Mouse (Mus musculus) effector memory CD4-positive, alpha-beta T cell, adult 5 months (primary cell): ENCODE measurements around the gene Nkapd1. TPM values are rescaled to one million over a fixed set of nuclear protein-coding genes. Genes with fewer than 3 reads are reported as not detected.

Experiments
- polyA plus RNA-seq: library from polyadenylated mRNA; unstranded; fragments of 100-300 nt; shearing (Covaris generic); gene quantifications from one replicate; pipeline ENCODE4 v1.2.1, GENCODE M21; 2017

Gene Nkapd1
- polyA plus RNA-seq: 23.9 TPM

DNA sequence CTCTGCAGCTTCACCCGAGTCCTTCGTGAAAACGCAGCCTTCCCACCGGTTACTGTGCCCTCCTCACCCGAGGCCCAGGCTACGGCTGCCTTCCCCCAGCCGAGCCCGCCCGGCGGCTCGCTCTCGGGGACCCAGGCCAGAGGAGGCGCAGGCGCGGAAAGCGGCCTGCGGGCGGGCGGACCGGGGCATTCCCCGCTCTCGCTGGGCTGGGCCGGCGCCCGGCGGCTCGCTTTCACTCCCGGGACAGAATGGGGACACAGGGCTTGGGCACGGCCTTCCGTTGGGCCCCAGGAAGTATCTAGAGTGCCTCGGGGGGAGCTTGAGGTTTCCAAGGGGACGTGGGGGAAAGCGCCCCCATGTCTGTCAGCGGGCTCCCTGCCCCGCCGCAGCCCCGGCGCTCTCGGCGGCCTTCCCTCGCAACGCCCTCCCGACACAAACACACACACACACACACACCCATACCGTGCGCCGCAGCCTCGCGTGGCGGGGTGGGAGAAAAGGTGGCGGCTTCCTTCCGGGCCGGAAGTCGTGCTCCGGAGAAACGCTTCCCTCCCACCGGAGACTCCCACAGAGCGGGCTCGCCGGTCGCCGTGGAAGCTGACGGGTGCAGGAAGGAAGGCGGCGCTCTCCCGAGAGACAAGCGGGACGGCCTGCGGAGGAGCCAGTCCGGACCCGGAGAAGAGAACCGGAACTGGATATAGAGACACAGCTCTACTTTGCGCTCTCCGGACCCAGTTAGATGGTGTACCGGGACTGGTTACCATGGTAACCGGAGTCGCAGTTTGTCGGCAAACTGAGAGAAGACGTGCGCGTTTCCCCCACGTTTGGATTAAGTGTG is at the start of gene Nkapd1, which contains the start of gene Pih1d2:
Gene Nkapd1, minus strand, starts transcription at position 699 of the 838 bp plus-strand sequence.
Gene Pih1d2, plus strand, starts transcription at position 556 of the 838 bp plus-strand sequence.

DNA sequence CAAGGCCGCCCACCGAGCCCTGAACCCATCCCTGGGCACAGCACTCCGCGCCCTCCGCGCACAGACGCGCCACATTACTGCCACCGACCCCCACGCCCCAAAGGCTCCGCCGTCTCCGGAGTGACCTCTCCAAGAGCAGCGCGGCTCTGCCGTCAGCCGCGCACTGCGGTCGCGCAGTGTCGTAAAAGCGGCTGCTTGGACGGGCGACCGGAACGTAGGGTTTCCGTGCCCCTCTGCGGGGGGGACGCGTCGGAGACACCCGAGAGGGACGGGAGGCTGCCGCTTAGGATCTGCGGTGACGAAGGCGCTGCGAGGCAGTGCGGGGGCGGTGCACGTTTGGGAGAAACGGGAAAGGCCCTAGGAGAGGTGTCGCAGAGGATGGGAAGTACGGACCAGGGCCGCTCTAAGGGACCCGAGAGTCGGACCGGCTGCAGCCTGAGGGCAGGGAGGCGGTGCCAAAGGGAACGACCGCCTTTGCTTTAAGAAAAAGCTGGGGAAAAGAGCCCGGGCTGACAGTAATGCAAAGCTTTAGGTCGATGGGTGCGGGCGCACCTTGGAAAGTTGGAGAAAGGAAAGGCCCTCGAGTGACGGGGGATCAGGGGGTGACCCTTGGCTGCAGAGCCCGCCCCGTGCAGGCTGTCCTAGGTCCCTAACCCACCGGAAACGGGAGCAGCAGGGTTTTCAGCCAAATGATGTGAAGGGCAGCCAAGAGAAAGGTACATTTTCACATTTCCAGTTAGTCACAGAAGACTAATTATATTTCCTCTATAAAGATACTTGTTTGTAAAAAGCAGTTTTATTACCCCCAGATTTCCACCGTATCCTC is 42.3 kb upstream of the Nkapd1 start, which contains the start of gene Dlat:
Gene Dlat, minus strand, starts transcription at position 389 of the 826 bp plus-strand sequence.

DNA sequence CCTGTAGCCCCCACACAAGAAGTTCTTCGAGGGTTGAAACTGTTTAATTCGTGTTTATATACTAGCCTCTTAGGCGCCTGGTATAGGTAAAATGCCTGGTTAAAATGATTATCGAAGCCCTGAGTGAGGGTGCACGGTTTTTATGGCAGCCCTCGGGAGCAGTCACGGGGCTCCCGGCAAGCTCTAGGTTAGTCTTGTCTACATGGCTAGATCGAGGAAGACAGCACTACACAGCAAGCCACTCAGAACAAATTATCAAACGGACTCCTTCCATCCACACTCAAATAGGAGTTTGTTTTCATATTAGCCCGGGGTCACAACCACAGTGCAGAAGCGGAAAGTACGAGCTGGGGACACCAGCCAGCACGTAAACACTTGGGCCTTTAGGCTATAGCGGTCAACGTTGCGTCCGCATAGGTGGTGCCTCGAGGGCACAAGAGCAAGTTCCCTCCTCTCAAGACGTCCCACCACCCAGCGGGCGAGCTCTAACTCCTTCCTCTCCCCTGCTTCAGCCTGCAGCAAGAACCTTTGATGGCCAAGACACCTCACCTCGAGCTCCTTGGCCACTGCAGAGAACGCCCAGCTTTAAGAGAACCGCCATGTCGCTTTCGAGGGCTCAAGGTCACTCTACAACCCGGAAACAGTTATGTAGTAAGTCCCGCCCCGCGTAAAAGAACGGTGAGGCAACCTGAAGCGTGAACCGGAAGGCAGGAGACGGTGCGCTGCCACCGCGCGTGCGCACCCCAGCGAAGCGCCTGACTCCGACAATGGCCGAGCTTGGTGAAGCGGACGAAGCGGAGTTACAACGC is 13.9 kb downstream of the Nkapd1 start, which contains the start of the genes Sdhd and Timm8b:
Gene Sdhd, minus strand, starts transcription at position 624 of the 809 bp plus-strand sequence.
Gene Timm8b, plus strand, starts transcription at position 722 of the 809 bp plus-strand sequence.

DNA sequence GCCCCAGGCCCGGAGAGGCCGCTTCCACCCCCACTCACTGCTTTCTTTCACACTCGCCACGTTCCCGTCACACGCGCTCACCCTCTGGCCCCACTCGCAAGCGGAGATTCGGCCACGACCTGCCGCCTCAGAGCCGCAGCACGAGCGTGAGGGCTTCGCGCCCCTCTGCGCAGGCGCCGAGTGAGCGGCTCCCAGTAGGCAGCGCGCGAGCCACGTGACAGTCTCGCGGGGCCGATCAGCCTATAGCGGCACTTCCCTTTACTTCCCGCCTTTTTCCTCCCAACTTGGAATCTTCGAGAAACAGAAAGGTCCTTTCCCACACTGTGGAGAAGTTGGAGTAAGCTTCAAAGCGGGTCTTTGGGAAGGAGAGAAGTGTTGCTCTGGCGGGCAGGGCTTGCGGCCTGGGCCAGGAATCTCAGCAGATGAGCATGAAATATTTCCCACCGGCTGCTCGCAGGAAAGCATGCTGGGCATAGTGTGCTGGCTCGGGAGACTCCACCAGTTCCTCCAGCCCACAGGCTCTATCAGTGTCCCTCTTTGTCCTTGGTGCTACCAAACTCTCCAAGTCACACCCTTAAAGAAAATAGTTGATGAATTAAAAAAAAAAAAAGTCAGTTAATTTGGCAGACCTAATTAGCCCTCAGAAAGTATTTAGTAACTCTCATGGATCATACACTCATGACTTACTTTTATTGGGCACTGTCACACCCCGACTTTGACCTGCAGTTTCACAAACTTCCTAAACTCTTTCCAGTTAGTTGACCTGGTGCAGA is 55.9 kb downstream of the Nkapd1 start, which contains the start of gene Tex12:
Gene Tex12, minus strand, starts transcription at position 181 of the 773 bp plus-strand sequence.

Other genes starting within 250 kb of the Nkapd1 start
- not detected for gene Plet1, start 122.9 kb downstream of the Nkapd1 start, polyA plus RNA-seq
- 52.5 TPM for gene Pts, start 88.7 kb downstream of the Nkapd1 start, polyA plus RNA-seq
- 3.7 TPM for gene Il18, start 62.6 kb downstream of the Nkapd1 start, polyA plus RNA-seq
- gene Bco2, start 62.3 kb downstream of the Nkapd1 start, polyA plus RNA-seq: 0.17 TPM
- not detected for gene Tex12, start 56.1 kb downstream of the Nkapd1 start, polyA plus RNA-seq
- 80.5 TPM for gene Sdhd, start 13.7 kb downstream of the Nkapd1 start, polyA plus RNA-seq
- gene Timm8b, start 13.6 kb downstream of the Nkapd1 start, polyA plus RNA-seq: 54.4 TPM
- gene Pih1d2, start 143 bp downstream of the Nkapd1 start, polyA plus RNA-seq: not detected
- 33.5 TPM for gene Dlat, start 42.3 kb upstream of the Nkapd1 start, polyA plus RNA-seq
- not detected for gene Dixdc1, start 122.1 kb upstream of the Nkapd1 start, polyA plus RNA-seq
- not detected for gene 2310030G06Rik, start 129.1 kb upstream of the Nkapd1 start, polyA plus RNA-seq
- gene Cryab, start 133.9 kb upstream of the Nkapd1 start, polyA plus RNA-seq: not detected
- not detected for gene Hspb2, start 134.9 kb upstream of the Nkapd1 start, polyA plus RNA-seq
- gene Fdxacb1, start 150.8 kb upstream of the Nkapd1 start, polyA plus RNA-seq: 9.1 TPM
- 19.0 TPM for gene Alg9, start 157.6 kb upstream of the Nkapd1 start, polyA plus RNA-seq
- 10.6 TPM for gene 1110032A03Rik, start 158.1 kb upstream of the Nkapd1 start, polyA plus RNA-seq
- gene Ppp2r1b, start 227.8 kb upstream of the Nkapd1 start, polyA plus RNA-seq: 51.8 TPM